Mouse (Mus musculus) heart, adult 2 months (tissue): ENCODE measurements around the gene Celf2.

Experiments
- CTCF ChIP-seq: fragments of 200-600 bp; IDR thresholded peaks from 2 replicates; pipeline ENCODE4 v1.8.1; 2022; ENCODE audit warnings: antibody characterized with exemption, mild to moderate bottlenecking, moderate library complexity
- EP300 ChIP-seq: fragments of 200-500 bp; IDR thresholded peaks from 2 replicates; pipeline ENCODE4 v1.6.1; 2011; ENCODE audit warnings: low read depth, low read length, control low read depth; ENCODE audit not compliant: insufficient read depth
- POLR2A ChIP-seq: fragments of 200-500 bp; IDR thresholded peaks from 2 replicates; pipeline ENCODE4 v1.6.1; 2011; ENCODE audit warnings: mild to moderate bottlenecking, low read depth, low read length, control low read depth; ENCODE audit not compliant: insufficient read depth

GRCm38 (mm10) chr2:6593739-6594138 lies 915.6 kb downstream of the Celf2 start:
- TF ChIP-seq EP300 (no peak), CTCF (no peak), POLR2A (no peak)
